Mouse (Mus musculus): ENCODE results near the gene Arhgef15.

DNA sequence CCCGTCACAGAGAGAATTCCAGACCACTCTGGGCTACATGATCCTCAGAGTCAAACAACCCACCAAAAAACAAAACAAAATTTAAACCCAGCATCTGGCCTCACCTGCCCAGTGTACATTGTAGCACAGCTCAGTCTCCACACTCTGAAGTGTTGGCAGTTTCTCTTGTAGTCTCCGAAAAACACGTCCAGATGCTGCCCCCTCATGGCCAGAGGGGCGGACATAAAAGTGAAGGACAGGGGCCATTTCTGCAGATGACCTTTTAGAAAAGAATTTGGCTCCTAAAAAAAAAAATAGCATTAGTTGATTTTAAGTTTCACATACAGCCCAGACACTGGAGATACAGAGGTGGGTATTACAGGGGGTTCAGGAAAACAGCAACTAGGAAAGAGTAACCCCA is 46.3 kb upstream of the Arhgef15 start:
- TF ChIP-seq MAFK (IDR thresholded peaks at IDR 0.05; ENCODE audit: insufficient read depth, low read depth, low read length) (no peak), ZNF384 (IDR thresholded peaks at IDR 0.05; ENCODE audit: low read depth, low read length) (no peak), HCFC1 (IDR thresholded peaks at IDR 0.05; ENCODE audit: borderline replicate concordance, insufficient read depth, low read length) (no peak)
